Mouse (Mus musculus): Measurements from ENCODE around the gene Otof. TPM values are rescaled to one million over a fixed set of nuclear protein-coding genes. Genes with fewer than 3 reads are reported as not detected.

The Otof gene
- polyA plus RNA-seq, 1 experiment: not detected

DNA sequence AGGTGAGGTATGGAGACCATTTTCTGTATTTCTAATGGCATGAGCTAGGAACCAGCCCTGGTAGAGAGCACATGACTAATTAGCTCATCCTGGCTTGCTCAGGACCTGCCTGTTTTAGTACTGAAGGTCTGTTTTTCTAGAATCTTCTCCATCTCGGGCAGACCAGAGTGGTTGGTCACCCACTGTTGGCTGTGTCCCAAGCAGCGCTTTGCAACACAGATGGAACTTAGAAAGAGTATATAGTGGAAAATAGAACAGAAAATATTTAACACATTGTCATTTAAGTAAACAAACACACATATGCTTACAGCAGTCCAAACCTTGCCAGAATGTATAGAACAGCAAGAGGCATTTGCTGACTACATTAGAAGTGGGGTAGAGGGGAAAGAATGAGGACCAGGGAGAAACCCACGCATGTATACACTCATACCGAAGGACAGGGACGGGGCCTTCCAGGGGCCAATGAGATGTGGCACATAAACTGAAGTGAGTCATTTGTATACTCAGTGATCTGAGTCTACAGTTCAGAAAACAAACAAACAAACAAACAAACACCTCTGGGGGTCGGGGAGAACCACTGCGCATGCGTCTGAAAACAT, 21.3 kb downstream of the Otof start:
- TF ChIP-seq CTCF (IDR thresholded peaks at IDR 0.05; ENCODE audit: low read depth, low read length) (no peak), POLR2A (IDR thresholded peaks at IDR 0.05; ENCODE audit: borderline replicate concordance, low read depth, low read length) (no peak)
- Histone ChIP-seq H3K4me3 (ENCODE audit: insufficient read depth, low read length) (no peak overlapping the region), H3K4me1 (ENCODE audit: control insufficient read depth, insufficient read depth, low read length) (no peaks in the 10 kb centered on the region), H3K27ac (ENCODE audit: insufficient read depth, low read depth, low read length) (no peak overlapping the region)

DNA sequence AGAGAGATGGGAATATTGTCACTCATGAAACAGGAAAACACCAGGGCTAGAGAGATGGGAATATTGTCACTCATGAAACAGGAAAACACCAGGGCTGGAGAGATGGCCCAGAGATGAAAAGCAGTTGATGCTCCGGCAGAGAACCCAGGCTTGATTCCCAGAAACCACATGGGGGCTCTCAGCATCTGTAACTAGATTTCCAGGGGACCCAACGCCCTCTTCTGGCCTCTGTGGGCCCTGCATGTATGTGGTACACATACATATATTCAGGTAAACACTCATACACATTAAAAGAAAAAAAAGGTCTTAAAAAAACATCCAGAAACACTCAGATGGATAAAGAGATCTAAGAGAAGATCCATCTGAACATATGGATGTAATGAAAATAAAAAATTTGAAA, 22.8 kb downstream of the Otof start:
- H3K27ac ChIP-seq (ENCODE audit: insufficient read depth, low read depth, low read length): no peak overlapping the region
- TF ChIP-seq CTCF (IDR thresholded peaks at IDR 0.05; ENCODE audit: low read depth, low read length) (no peak), POLR2A (IDR thresholded peaks at IDR 0.05; ENCODE audit: borderline replicate concordance, low read depth, low read length) (no peak)
- no peaks in the 10 kb centered on the region for H3K4me1 ChIP-seq (ENCODE audit: control insufficient read depth, insufficient read depth, low read length)
- no peak overlapping the region for H3K4me3 ChIP-seq (ENCODE audit: insufficient read depth, low read length)

DNA sequence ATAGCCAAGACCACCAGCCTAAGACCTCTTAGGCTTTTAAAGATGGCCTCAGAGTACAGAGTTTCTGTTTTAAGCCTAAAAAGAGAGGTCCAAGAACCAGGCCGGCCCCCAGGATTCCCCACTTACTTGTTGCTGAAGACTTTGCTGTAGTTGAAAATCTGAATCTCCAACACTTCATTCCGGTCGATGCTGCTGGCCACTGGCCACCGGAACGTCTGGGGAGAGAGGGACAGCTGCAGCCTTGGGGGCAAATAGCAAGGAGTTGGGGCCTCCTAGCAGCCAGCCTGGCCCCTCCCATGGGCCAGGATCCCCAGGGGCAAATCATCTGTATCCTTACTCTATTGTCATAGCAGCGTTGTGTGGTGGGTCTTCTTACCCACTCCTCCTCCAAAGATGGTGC, 34.3 kb downstream of the Otof start:
- no peak overlapping the region for H3K4me3 ChIP-seq (ENCODE audit: insufficient read depth, low read length)
- TF ChIP-seq POLR2A (IDR thresholded peaks at IDR 0.05; ENCODE audit: borderline replicate concordance, low read depth, low read length) (no peak), CTCF (IDR thresholded peaks at IDR 0.05; ENCODE audit: low read depth, low read length) (no peak)
- no peak overlapping the region for H3K27ac ChIP-seq (ENCODE audit: insufficient read depth, low read depth, low read length)
- H3K4me1 ChIP-seq (ENCODE audit: control insufficient read depth, insufficient read depth, low read length): no peaks in the 10 kb centered on the region

DNA sequence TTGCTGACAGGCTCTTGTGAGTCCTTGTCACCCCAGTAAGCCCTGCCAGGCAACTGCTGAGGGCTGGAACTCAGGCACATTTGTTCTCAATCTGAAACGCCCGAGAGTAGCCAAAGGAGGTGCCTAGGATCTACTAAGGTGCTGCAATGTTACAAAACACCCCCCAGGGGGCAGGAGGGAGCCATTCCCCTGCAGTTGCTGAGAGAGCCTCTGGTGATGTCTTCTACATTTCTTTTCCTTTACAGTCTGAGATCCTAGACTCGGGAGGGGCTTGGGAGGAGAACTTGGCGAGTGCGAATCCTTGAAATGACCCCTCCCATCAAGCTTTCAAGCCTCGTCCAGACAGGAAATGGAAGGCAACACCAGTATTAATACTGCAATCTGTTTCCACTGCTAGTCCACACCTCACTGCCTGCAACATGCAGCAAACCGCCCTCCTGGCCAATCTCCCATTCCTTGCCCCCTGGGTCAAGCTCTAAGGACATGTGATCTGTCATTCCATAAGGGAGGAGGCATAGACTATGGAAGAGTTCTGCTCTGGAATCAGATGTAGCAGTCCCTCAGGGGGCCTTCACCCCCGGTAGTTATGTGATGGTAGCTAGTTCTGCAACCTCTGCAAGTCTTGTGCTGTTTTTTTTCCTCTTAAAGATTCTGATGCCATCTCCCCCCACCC, 38.0 kb downstream of the Otof start:
- Histone ChIP-seq H3K27ac (ENCODE audit: insufficient read depth, low read depth, low read length) (no peak overlapping the region), H3K4me1 (ENCODE audit: control insufficient read depth, insufficient read depth, low read length) (no peaks in the 10 kb centered on the region), H3K4me3 (ENCODE audit: insufficient read depth, low read length) (no peak overlapping the region)
- no peak for TF ChIP-seq POLR2A (IDR thresholded peaks at IDR 0.05; ENCODE audit: borderline replicate concordance, low read depth, low read length)
- TF ChIP-seq CTCF (IDR thresholded peaks at IDR 0.05; ENCODE audit: low read depth, low read length): peak; percentile 52

DNA sequence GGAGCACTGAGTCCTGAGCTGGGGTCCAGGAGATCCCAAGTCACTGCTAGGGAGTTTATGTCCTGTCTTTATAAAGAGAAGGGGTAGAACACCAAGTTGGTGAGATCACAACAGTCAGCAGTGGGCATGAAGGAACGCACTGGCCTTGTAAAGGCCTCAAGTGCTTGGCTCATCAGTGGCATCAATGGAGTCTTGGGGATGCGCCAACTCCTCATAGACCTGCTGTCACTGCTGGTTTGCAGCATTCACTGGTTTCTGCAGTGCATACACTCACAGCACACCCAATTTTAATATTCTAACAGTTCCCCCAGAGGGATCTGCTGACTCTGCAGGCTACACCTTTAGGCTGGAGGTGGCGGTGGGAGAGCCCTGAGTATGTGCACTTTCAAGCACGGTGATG, 38.6 kb downstream of the Otof start:
- Histone ChIP-seq H3K4me1 (ENCODE audit: control insufficient read depth, insufficient read depth, low read length) (no peaks in the 10 kb centered on the region), H3K27ac (ENCODE audit: insufficient read depth, low read depth, low read length) (no peak overlapping the region), H3K4me3 (ENCODE audit: insufficient read depth, low read length) (no peak overlapping the region)
- no peak for TF ChIP-seq POLR2A (IDR thresholded peaks at IDR 0.05; ENCODE audit: borderline replicate concordance, low read depth, low read length)
- TF ChIP-seq CTCF (IDR thresholded peaks at IDR 0.05; ENCODE audit: low read depth, low read length): no peak

DNA sequence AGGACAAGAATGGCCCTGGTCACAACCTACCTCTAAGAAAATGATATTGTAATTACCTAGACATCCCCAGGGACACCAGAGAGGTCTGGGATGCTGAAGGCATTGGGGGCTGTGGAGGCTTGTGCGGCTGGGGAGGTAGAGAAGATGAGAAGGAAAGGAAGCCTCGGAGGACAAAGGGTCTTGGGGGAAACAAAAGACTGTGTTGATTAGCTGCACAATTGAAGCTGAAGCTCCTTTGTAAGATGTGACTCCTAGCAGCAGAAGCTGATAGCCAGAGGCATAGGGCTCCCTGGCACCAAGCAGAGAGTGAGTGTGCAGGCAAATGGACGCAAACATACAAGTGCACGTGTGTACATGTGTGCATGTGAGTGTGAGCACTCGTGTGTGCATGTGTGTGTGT, 45.1 kb downstream of the Otof start:
- TF ChIP-seq POLR2A (IDR thresholded peaks at IDR 0.05; ENCODE audit: borderline replicate concordance, low read depth, low read length): no peak
- TF ChIP-seq CTCF (IDR thresholded peaks at IDR 0.05; ENCODE audit: low read depth, low read length): no peak
- Histone ChIP-seq H3K27ac (ENCODE audit: insufficient read depth, low read depth, low read length) (no peak overlapping the region), H3K4me3 (ENCODE audit: insufficient read depth, low read length) (no peak overlapping the region), H3K4me1 (ENCODE audit: control insufficient read depth, insufficient read depth, low read length) (no peaks in the 10 kb centered on the region)

DNA sequence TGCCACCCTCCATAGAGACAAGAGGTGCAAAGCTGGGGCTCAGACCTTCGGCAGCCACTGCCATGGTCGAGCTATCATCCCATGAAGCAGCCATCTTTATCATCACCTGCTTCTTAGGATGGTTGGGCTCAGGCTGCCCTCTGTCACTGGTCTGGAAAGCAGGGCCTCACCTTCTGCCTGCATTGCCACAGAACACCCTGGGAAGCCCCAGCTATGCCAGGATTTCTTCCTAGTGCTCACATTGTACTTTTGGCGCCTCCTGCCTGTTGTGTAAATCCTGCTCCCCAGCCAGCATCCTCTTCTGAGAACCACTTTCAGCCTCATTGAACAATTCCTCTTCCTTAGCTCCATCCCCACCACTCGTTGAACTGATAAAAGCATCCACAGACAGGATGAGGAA, 45.9 kb downstream of the Otof start:
- Histone ChIP-seq H3K4me1 (ENCODE audit: control insufficient read depth, insufficient read depth, low read length) (no peaks in the 10 kb centered on the region), H3K27ac (ENCODE audit: insufficient read depth, low read depth, low read length) (no peak overlapping the region), H3K4me3 (ENCODE audit: insufficient read depth, low read length) (no peak overlapping the region)
- TF ChIP-seq POLR2A (IDR thresholded peaks at IDR 0.05; ENCODE audit: borderline replicate concordance, low read depth, low read length) (no peak), CTCF (IDR thresholded peaks at IDR 0.05; ENCODE audit: low read depth, low read length) (no peak)

DNA sequence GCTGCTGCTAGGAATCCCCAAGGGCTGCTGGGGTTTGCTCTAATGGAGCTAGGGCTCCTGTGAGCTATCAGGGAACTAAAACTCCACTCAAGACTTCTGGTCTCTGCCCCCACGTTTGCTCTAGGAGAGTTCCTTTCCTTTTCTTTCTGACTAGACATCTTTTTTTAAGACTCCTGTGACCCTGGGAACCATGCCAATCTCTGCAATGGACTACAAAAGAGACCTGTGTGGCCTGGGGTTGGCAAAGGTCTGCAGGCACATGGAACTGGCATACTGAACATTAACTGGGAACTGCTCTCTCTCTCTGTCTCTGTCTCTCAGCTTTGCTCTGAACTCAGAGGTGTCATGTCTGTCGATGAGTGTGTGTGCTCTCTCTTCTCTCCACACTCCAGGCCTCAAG, 46.4 kb downstream of the Otof start:
- Histone ChIP-seq H3K4me1 (ENCODE audit: control insufficient read depth, insufficient read depth, low read length) (no peaks in the 10 kb centered on the region), H3K4me3 (ENCODE audit: insufficient read depth, low read length) (no peak overlapping the region), H3K27ac (ENCODE audit: insufficient read depth, low read depth, low read length) (no peak overlapping the region)
- no peak for TF ChIP-seq POLR2A (IDR thresholded peaks at IDR 0.05; ENCODE audit: borderline replicate concordance, low read depth, low read length)
- TF ChIP-seq CTCF (IDR thresholded peaks at IDR 0.05; ENCODE audit: low read depth, low read length): no peak

DNA sequence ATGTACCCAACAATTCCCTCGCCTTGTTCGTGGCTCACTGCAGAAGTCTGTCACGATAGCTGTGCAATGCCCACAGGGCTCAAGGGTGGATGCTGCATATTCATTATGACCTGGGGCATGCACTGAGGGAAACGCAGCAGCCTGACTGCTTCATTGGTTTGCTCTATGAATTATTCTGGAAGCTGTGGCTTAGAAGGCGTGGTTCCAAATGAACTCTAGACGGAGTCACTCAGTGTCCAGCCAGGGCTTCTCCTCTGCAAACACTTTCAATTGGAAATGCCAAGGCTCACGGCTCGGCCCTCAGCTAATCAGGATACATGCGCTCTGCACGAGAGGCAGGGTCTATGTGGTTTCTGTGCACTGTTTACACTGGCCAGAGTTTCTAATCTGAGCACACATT, 50.2 kb downstream of the Otof start:
- Histone ChIP-seq H3K4me1 (ENCODE audit: control insufficient read depth, insufficient read depth, low read length) (no peaks in the 10 kb centered on the region), H3K4me3 (ENCODE audit: insufficient read depth, low read length) (no peak overlapping the region), H3K27ac (ENCODE audit: insufficient read depth, low read depth, low read length) (no peak overlapping the region)
- TF ChIP-seq POLR2A (IDR thresholded peaks at IDR 0.05; ENCODE audit: borderline replicate concordance, low read depth, low read length): no peak
- no peak for TF ChIP-seq CTCF (IDR thresholded peaks at IDR 0.05; ENCODE audit: low read depth, low read length)

DNA sequence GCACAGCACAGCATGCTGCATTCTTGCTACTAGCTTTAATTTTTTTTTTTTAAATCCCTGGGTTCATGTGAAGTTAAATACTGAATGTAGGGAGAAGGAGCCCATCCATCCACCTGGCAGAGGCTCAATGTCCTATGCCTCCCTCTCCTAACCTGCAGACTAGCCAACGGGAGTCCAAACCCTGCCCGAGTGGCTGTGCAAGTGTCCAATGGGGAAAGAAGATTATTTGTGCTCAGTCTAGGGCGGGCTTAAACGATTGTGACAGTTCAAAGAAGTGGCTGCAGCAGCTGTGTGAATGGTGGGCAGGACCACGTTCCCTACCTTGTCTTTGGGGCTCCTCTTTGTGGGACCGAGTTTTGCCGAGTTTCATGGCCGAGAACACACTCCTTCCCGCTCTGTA, 54.9 kb downstream of the Otof start:
- Histone ChIP-seq H3K27ac (ENCODE audit: insufficient read depth, low read depth, low read length) (no peak overlapping the region), H3K4me1 (ENCODE audit: control insufficient read depth, insufficient read depth, low read length) (no peaks in the 10 kb centered on the region), H3K4me3 (ENCODE audit: insufficient read depth, low read length) (no peak overlapping the region)
- TF ChIP-seq POLR2A (IDR thresholded peaks at IDR 0.05; ENCODE audit: borderline replicate concordance, low read depth, low read length) (no peak), CTCF (IDR thresholded peaks at IDR 0.05; ENCODE audit: low read depth, low read length) (no peak)

All from bone marrow macrophage, adult 2 months (primary cell).